Mouse (Mus musculus) thymus, postnatal 36 days (tissue): Measurements from ENCODE around the gene Faap100.

Source experiments
- DNase-seq, 2 experiments: peaks; one replicate each; pipeline ENCODE4 v3.0.0; 2022; ENCODE audit warnings: mixed read lengths in 2 of 2

Gene Faap100

DNA sequence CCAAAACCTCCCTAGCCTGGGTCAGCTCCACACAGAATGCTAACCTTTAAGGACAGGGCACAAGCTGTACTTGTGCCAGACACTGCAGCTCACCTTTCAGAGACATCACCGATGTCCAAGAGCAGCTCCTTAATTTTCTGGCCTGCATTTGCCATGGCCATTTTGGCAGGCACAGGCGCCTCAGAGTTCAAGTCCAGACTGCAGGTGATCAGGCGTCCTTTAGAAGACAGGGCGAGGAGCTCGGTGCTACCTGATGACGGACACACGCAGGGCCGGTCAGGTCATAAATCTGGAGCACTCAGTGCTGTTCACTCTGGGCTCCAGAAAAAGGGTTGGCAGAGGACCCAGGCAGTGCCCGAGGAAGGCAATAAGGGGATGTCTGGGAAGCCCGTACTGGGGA lies 3.2 kb downstream of the Faap100 start:
- DNase-seq, result no peak

- DNase-seq, result no peak
These were observed 4.6 kb downstream of the Faap100 start for GRCm38 (mm10) chr11:120373820-120374586.

DNA sequence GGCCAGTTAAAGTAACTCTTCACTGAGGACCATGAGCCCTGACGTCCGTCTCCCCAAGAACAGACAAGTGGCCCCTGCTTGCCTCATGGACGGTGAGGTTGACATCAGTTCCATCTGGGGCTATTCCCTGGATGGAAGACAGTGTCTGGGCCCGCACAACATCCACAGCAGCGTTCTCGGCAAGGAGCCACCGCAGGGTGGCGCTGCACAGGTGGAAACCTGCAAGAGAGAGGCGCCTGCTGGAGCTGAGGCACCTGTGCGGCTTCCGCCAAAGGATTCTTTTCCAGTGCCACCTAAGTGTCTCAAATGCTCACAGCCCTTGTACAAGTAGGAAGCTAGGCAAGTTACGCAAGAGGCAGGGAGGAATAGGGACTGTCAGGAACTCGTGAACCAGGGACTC lies 5.5 kb downstream of the Faap100 start:
- DNase-seq, result no peak

DNA sequence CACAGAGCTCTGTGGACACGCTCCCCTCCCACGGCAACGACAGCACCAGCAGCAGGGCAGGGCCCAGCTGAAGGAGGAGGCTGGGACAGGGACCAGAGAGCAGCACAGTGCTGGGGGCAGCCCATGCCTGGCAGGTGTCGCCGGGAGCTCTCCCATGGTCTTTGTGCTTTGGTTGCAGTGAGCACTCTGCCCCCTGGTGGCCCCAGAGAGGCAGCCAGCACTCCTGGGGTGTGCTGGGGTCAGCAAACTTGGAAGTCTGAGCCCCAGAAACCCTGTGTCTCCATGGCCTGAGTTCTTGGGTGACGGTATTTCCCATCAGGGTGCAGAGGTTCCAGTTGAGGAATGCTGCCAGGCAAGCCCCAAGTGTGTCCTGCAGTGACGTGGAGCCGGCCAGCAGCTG lies 8.9 kb downstream of the Faap100 start:
- peak; percentile 71 to 75 for DNase-seq

- no peak for DNase-seq
These were observed 12.0 kb downstream of the Faap100 start for GRCm38 (mm10) chr11:120366443-120367027.

DNA sequence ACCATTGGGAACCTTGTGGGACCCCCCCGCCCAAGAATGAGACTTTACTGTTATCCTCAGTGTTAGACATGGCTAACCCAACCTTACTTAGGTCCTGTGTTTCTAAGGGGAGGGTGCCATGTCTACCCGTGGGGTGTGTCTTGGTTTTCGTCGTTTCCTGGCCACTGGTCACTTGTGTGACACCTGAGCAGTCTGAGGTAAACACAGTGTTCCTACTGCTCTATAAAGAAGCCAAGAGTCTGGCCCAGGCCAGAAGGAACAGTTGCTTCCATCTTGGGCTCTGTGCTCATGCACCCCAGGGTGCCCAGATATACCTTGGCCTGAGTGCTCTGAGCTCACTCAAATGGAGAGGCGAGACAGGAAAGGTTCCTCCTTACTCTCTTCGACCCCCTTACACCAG lies 15.7 kb downstream of the Faap100 start:
- no peak for DNase-seq

GRCm38 (mm10) chr11:120361295-120361694 lies 17.3 kb downstream of the Faap100 start, which contains the start of gene Fscn2:
TSS of gene Fscn2 (plus strand) at chr11:120361534.
- no peak for DNase-seq

- no peak for DNase-seq
These were observed 17.8 kb downstream of the Faap100 start for GRCm38 (mm10) chr11:120360755-120361154.

DNA sequence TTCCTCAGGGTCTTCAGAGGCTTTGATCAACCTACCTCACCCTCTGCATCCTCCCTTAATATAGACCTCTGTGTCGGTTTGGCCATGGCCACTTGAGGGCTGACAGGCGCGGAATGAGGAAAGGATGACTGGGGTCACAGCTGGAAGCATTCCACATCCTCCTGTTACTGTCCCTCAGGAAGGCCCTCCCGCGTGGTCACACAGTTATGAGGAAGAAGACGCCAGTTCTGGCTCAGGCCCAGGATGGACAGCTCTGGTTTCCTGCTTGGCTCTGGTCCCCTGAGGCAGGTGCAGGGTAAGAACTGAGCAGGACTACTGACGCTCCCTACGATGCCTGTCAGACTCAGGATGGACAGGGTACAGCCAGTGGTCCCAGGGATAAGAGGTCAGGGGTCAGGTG lies 18.5 kb downstream of the Faap100 start:
- no peak for DNase-seq

DNA sequence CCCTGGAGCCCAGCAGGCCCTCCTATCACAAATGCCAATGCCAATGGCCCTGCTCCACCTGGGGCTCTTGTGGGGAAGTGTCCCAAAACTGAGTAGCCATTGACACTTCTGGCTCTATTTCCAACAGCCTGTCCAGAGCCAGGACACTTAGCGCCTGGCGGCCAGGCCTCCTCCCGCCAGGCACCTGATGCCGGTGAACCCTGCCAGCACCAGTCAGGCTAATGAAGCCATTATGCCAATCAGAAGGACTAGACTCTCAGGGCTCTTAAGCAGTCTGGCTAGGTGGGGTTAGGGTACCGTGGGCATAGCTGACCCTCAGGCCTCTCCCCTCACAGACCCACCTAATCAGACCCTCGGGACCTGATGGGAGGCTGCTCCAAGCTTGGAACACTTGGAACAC lies 19.2 kb downstream of the Faap100 start:
- no peak for DNase-seq

- DNase-seq, result no peak
These were observed 20.7 kb downstream of the Faap100 start for GRCm38 (mm10) chr11:120357791-120358401.

- DNase-seq, result no peak
These were observed 21.7 kb downstream of the Faap100 start for GRCm38 (mm10) chr11:120356900-120357299.

DNA sequence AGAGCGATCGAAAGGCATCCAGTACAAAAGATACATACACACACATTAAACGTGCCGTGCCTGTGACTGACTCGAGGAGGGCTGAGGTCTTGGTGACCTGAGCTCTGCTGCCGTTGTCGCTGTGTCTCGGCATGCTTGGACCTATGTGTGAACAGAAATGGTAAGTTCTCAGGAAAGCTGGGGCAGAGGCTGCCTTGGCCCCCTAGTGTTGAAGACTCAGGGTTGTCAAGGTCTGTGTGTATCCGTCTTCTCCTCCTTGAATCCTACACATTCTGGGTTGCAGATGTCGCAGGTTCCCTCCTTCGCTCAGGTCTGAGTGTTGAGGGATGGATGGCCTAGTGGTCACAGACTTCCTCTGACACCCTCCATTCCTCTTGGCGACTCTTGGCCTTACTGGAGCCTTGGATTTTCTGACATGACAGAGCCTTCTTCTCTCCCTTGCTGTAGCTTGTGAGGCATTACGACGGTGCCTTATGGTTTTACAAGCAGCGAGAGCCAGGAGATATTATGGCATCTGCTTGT lies 22.2 kb downstream of the Faap100 start:
- peak in 1 of 2 experiments; percentile 6 for DNase-seq

GRCm38 (mm10) chr11:120355277-120356039 lies 23.1 kb downstream of the Faap100 start:
- peak in 1 of 2 experiments; percentile 2 for DNase-seq

DNA sequence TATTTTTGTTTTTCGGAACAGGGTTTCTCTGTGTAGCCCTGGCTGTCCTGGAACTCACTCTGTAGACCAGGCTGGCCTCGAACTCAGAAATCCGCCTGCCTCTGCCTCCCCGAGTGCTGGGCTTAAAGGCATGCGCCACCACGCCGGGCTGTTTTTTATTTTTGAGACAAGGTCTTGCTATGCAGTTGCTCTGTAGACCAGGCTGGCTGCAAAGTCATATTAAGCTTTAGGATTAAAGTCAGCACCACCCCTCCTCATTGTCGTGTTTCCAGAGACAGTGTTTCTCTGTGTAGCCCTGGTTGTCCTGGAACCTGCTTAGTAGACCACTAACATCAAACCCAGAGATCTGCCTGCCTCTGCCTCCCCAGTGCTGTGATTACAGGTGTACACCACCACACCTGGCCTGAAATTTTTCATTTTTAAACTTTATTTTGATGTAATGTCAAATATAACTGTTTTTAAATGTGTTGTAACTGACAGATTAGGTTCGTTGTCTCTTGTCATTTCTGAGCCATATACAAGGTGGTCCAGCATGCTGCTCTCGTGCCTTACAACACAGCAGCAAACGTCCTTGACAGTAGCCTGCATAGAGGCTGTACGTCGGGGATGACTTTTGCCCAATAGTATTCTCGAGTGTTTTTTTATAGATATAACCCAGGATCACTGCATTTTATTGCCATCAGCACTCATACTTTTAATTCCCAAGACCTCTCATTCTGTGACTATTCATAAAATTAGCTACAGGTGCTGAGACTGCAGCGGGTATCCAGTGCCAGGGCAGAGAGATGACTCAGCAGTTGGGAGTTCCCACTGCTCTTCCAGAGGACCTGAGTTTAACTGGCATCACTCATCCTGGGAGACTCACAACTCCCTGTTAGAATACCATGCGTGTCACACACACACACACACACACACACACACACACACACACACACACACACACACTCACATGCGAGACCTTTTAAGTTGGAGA lies 24.0 kb downstream of the Faap100 start:
- peak in 1 of 2 experiments; percentile 2 for DNase-seq

DNA sequence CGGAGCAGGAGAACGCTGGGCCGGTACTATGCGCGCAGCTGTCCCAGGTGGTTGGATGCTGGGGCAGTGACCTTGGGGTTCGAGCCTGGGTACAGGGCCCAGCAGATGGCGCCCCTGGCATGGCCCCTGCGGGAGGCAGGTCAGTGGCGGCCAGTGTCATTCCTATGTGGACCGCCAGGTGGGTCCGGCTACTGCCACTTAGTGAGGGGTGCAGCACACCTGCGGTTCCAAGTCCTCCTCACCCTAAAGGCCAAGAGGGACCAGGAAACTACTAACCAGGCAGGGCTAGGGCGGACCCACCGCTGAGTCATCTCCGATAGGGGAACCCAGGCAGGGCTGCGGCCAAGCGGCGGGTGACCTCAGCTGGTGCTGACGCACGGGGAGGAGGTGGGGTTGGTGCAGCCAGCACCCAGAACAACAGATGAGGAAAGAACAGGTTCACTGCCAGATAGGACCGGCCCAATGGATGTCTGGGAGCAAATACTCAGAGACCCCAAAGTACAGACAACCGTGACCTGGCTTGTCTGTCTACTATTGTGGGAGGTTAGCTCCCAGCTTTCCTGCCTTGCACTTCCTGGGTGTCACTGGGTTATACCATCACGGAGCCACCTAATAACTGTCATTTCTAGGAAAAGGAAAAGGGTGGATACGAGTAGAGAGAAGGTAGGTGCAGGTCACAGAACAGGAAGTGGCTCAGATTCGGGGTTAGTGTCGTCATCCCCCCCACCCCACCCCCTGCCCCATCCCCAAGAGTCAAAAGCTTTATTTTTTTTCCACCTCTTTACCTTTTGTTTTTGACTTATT lies 24.9 kb downstream of the Faap100 start:
- peak; percentile 78 to 79 for DNase-seq

DNA sequence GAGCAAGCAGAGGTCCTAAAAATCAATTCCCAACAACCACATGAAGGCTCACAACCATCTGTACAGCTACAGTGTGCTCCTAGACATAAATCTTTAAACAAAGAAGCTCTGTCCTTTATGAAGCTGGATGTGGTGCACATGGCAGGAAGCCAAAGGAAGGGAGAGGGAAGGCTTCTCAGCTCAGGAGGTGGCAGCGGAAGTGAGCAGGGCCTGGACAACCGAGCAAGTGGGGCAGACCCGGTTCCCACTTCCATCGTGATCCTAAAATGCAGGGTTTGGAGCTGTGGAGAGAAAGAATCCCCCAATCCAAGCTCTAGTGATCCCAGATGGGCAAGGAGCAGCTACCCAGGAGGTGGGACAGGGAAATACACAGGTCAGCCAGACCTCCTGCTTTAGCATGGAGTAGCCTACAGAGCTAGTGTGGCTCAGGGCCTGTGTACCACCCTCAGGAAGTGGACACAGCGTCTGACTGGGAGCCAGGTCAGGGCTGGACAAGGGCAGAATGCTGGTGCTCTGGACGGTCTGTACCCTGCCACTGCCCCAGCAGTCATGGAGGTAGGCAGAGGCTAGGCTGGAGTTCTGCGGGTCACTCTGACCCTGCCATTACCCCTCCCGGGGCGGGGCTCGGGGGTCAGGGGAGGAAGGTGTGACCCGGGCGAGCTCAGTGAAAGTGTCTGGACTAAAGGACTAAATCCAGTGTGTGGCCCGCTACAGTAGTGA lies 25.8 kb downstream of the Faap100 start:
- DNase-seq, result peak; percentile 4 to 19

- DNase-seq, result peak; percentile 1 to 13
These were observed 26.5 kb downstream of the Faap100 start for GRCm38 (mm10) chr11:120352093-120352350.

GRCm38 (mm10) chr11:120351250-120352092 lies 27.1 kb downstream of the Faap100 start:
- DNase-seq, result peak; percentile 1 to 4
